Mouse (Mus musculus) testis, adult 2 months (tissue): ENCODE data around the gene Slc1a2. TPM values are rescaled to one million over a fixed set of nuclear protein-coding genes. Genes with fewer than 3 reads are reported as not detected.

Source experiments
- H3K27ac ChIP-seq: fragments of 200-500 bp; 2 replicates; pipeline ENCODE4 v1.5.1; 2012; ENCODE audit warnings: low read depth, low read length; ENCODE audit not compliant: control insufficient read depth, insufficient read depth
- H3K27me3 ChIP-seq: fragments of 200-500 bp; 2 replicates; pipeline ENCODE4 v1.6.1; 2012; ENCODE audit warnings: mild to moderate bottlenecking, low read length, moderate library complexity; ENCODE audit not compliant: control insufficient read depth, insufficient read depth
- H3K36me3 ChIP-seq: fragments of 200-500 bp; 2 replicates; pipeline ENCODE4 v1.6.1; 2012; ENCODE audit warnings: mild to moderate bottlenecking, low read length; ENCODE audit not compliant: control insufficient read depth, insufficient read depth
- H3K4me1 ChIP-seq: fragments of 200-500 bp; 2 replicates; pipeline ENCODE4 v1.6.1; 2012; ENCODE audit warnings: low read length; ENCODE audit not compliant: control insufficient read depth, insufficient read depth
- H3K4me3 ChIP-seq: fragments of 200-500 bp; 2 replicates; pipeline ENCODE4 v1.5.1; 2012; ENCODE audit warnings: low read depth, mild to moderate bottlenecking, low read length, moderate library complexity, mixed read lengths; ENCODE audit not compliant: control insufficient read depth
- CTCF ChIP-seq: fragments of 200-500 bp; IDR thresholded peaks from 2 replicates; pipeline ENCODE4 v1.5.1; 2012; ENCODE audit warnings: low read depth, mild to moderate bottlenecking, inconsistent platforms, low read length, moderate library complexity; ENCODE audit not compliant: control insufficient read depth, insufficient read depth, insufficient replicate concordance
- POLR2A ChIP-seq: fragments of 200-500 bp; IDR thresholded peaks from 2 replicates; pipeline ENCODE4 v1.6.1; 2012; ENCODE audit warnings: low read depth, mild to moderate bottlenecking, inconsistent platforms, low read length, moderate library complexity; ENCODE audit not compliant: control insufficient read depth
- polyA plus RNA-seq: library from polyadenylated mRNA; depleted of rRNA; stranded (reverse); fragments of >200 nt; gene quantifications from 2 replicates; pipeline ENCODE4 v1.2.3, GENCODE M21; 2012

Gene Slc1a2
- polyA plus RNA-seq, 1 experiment, result 22.5 TPM

GRCm38 (mm10) chr2:102632361-102632760 lies 26.1 kb upstream of the Slc1a2 start:
- no peak overlapping the region for H3K27ac ChIP-seq
- TF ChIP-seq POLR2A, result no peak
- TF ChIP-seq CTCF, result no peak

GRCm38 (mm10) chr2:102634010-102634409 lies 24.4 kb upstream of the Slc1a2 start:
- no peak for TF ChIP-seq POLR2A
- no peak for TF ChIP-seq CTCF
- no peaks in the 10 kb centered on the region for H3K27me3 ChIP-seq
- no peaks in the 10 kb centered on the region for H3K36me3 ChIP-seq
- H3K4me1 ChIP-seq, result no peaks in the 10 kb centered on the region
- H3K27ac ChIP-seq, result no peak overlapping the region
- H3K4me3 ChIP-seq, result no peak overlapping the region

More at GRCm38 (mm10) chr2:102632361-102632760, 26.1 kb upstream of the Slc1a2 start:
- H3K4me3 ChIP-seq, result no peak overlapping the region
- no peaks in the 10 kb centered on the region for H3K36me3 ChIP-seq
- no peaks in the 10 kb centered on the region for H3K4me1 ChIP-seq
- H3K27me3 ChIP-seq, result no peaks in the 10 kb centered on the region

- TF ChIP-seq POLR2A (no peak), CTCF (no peak)
- no peaks in the 10 kb centered on the region for H3K27me3 ChIP-seq
- H3K4me1 ChIP-seq, result no peaks in the 10 kb centered on the region
- no peak overlapping the region for H3K27ac ChIP-seq
- H3K4me3 ChIP-seq, result no peak overlapping the region
- no peaks in the 10 kb centered on the region for H3K36me3 ChIP-seq
Observed at GRCm38 (mm10) chr2:102635523-102636060, 22.9 kb upstream of the Slc1a2 start.

GRCm38 (mm10) chr2:102636116-102636600 lies 22.3 kb upstream of the Slc1a2 start:
- no peaks in the 10 kb centered on the region for H3K4me1 ChIP-seq

GRCm38 (mm10) chr2:102638140-102638539 lies 20.3 kb upstream of the Slc1a2 start:
- Histone ChIP-seq H3K4me1 (no peaks in the 10 kb centered on the region), H3K4me3 (no peak overlapping the region), H3K27me3 (no peaks in the 10 kb centered on the region), H3K36me3 (no peaks in the 10 kb centered on the region), H3K27ac (no peak overlapping the region)
- TF ChIP-seq CTCF (no peak), POLR2A (no peak)

More at GRCm38 (mm10) chr2:102636116-102636600, 22.3 kb upstream of the Slc1a2 start:
- Histone ChIP-seq H3K27ac (no peak overlapping the region), H3K36me3 (no peaks in the 10 kb centered on the region), H3K27me3 (no peaks in the 10 kb centered on the region), H3K4me3 (no peak overlapping the region)
- TF ChIP-seq POLR2A (no peak), CTCF (no peak)

- no peak for TF ChIP-seq POLR2A
- TF ChIP-seq CTCF, result no peak
- Histone ChIP-seq H3K4me1 (no peaks in the 10 kb centered on the region), H3K27ac (no peak overlapping the region), H3K27me3 (no peaks in the 10 kb centered on the region), H3K4me3 (no peak overlapping the region), H3K36me3 (no peaks in the 10 kb centered on the region)
Observed at GRCm38 (mm10) chr2:102638690-102639089, 19.8 kb upstream of the Slc1a2 start.

- no peak for TF ChIP-seq CTCF
- TF ChIP-seq POLR2A, result no peak
- H3K4me1 ChIP-seq, result no peaks in the 10 kb centered on the region
Observed at GRCm38 (mm10) chr2:102648845-102649500, 9.5 kb upstream of the Slc1a2 start.

GRCm38 (mm10) chr2:102650322-102650721 lies 8.1 kb upstream of the Slc1a2 start:
- TF ChIP-seq POLR2A, result no peak
- TF ChIP-seq CTCF, result no peak
- Histone ChIP-seq H3K27ac (no peak overlapping the region), H3K4me1 (no peaks in the 10 kb centered on the region), H3K4me3 (no peak overlapping the region), H3K36me3 (no peaks in the 10 kb centered on the region), H3K27me3 (no peaks in the 10 kb centered on the region)

More at GRCm38 (mm10) chr2:102648845-102649500, 9.5 kb upstream of the Slc1a2 start:
- Histone ChIP-seq H3K27ac (no peak overlapping the region), H3K36me3 (no peaks in the 10 kb centered on the region), H3K4me3 (no peak overlapping the region), H3K27me3 (no peaks in the 10 kb centered on the region)
